Mouse (Mus musculus): ENCODE data around the gene Dnmbp.

Gene Dnmbp

DNA sequence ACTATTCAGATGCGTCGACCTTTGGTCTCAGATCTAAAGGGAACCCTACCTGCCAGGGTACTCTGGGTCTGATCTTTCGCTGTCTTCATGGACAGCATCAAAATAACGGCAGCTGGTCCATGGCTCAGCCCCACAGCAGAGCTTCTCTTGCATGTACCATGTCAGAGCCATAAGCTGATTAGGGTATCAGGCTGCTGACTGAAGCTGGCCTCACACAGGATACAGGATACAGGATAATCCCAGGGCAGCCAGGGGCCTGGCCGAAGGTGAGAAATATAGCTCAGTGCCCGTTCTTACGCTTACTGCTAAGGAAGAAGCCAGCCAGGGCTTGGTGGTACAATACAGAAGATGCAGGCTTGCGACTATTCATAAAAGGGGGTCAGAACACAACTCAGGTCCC, 4.6 kb upstream of the Dnmbp start:
- no peak for DNase-seq

DNA sequence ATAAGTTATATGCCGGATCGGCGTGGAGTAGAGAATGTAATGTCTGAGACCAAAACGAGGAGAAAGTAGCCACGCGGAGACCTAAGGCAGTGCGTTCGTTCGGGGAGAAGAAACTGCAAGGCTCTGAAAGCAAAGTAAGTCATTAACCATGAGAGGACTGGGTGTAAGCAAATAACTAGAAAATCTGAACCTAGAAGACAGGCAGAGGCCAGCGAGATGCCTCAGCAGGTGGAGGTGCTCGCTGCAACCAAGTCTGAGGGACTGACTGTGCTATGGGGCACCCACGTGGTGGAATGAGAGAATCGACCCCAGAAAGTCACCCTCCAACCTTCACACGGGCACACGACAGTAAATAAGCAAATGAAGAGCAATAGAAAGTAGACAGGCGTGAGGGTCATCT, 3.1 kb upstream of the Dnmbp start:
- no peak for DNase-seq

DNA sequence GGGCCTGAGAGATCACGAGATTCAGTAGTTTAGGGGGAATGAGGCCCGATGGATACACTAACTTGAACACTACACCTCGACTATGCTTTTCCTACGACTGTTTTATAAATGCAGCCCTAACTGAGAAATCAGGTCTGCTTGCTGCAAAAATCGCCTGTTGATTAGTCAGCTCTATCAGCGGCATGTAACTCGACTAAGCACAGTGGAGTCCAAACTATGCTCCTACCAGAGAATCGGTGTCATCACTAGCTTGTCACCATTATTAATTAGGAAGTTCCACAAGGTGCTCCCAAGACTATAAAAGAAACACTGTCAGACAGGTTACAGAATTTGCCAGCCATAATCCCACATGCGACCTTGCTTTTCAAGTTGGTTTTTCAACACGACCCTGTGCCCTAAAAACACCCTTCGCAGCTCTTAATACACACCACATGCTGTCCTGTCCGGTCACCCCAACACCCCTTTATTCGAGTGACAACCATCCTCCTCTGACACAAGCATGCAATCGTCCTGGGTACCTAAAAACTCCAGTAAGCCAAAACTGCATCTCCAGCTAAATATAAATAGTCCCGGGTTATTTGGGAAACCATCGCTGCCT, 721 bp downstream of the Dnmbp start:
- DNase-seq = no peak

DNA sequence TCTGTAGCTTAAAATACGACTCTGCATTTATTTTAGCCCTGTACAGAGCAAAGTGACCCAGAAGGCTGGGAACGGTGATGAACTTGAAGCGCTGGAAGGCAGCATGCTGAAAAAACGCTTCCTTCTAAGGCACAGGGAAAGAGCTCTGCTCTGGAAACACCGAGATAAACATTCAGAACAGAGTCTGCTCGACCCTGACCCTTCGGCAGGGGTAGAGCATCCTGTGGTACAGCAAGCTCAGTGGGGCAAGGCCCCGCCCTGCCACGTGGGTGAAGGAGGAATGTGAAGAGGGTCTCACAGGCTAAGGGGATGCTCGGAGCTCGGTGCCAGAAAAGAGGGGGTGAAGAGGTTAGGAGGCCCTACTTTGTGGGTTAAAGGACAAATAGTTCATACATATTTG, 1.6 kb downstream of the Dnmbp start:
- DNase-seq = no peak

DNA sequence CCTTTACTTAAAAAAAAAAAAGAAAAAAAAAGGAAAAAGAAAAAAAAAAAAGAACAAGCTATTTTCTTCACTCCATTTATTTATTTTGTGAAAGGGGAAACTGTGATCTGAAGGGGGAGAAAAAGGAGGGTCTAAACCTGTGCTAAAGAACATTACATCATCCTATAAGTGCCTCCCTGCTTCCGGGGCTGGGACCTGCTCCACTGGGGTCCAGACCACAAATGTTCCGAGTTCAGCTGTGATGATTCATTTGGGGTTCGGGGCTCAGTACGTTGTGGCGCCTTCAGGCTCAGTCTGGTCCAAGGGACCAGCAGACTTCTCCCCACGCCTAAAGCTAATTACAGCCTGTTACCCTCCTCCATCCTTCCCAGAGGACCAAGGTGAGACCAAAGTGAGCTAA, 9.1 kb downstream of the Dnmbp start:
- no peak for DNase-seq

DNA sequence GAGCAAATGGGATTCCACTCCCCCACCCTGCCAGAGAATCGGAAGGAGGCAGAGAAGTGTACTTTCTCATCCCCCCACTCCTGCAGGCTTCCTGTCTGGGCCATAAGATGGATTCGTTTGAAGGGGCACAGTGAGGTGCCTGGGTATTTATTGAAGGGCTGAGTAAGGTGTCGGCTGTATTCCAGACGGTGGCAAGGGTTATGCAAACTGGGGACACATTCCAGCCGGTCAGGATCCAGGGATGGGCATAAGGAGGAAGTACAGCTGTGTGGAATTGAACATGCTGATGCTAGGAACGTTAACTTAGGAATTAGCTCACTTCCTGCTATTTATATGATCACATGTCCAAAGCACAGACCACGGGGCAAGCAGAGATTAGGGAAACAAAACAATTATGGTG, 9.6 kb downstream of the Dnmbp start:
- DNase-seq = no peak

DNA sequence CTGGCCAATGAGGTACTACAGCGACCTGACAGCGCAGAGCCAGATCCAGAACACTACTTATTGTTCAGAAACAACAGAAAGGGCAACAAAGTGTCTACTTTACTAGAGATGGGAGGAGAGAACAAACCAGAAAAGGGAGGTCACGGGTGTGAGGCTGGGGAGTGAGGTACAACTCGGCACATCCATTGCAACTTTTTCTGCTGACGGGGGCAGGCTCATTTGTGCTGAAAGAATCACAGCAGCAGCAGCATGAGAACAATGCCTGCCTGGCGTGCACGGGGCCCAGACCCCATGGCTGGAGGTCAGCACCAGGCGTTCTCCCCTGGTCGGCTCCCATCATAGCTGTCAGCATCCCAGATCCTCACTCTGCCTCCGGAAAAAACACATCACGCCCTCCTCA, 10.1 kb downstream of the Dnmbp start:
- no peak for DNase-seq

DNA sequence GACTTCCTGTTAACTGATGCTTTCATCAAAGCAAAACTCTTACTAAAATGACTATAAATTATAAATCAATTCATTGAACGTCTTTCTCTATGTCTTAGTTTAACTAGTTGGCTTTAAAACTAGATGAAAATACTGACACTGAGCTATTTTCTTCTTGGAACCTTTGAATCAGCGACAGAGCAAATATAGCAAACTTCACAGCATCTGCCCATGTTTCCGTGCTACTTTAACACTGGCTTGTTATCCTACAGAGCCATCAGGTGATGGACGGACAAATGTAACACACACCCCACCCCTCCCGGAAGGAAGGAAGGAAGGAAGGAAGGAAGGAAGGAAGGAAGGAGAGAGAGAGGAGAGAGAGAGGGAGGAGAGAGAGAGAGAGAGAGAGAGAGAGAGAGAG, 12.0 kb downstream of the Dnmbp start:
- no peak for DNase-seq

DNA sequence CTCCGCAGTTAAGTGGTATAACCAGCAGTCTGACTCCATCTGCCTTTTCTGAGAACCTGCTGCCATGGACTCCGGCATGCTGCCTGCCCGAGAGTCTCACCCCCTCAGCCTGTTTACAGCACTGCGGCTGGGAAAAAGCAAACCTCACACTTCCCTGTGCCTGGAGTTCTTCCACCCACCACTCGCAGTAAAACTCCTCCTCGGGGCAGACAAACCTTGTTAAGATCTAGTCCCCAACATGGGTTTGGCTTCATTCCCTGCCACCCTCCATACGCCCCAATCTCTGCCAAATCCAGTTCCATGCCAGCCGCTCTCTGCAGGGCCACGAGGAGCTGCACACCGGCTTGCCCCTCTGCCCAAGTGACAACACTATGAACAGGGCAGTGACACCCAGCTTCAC, 12.9 kb downstream of the Dnmbp start:
- DNase-seq = no peak

DNA sequence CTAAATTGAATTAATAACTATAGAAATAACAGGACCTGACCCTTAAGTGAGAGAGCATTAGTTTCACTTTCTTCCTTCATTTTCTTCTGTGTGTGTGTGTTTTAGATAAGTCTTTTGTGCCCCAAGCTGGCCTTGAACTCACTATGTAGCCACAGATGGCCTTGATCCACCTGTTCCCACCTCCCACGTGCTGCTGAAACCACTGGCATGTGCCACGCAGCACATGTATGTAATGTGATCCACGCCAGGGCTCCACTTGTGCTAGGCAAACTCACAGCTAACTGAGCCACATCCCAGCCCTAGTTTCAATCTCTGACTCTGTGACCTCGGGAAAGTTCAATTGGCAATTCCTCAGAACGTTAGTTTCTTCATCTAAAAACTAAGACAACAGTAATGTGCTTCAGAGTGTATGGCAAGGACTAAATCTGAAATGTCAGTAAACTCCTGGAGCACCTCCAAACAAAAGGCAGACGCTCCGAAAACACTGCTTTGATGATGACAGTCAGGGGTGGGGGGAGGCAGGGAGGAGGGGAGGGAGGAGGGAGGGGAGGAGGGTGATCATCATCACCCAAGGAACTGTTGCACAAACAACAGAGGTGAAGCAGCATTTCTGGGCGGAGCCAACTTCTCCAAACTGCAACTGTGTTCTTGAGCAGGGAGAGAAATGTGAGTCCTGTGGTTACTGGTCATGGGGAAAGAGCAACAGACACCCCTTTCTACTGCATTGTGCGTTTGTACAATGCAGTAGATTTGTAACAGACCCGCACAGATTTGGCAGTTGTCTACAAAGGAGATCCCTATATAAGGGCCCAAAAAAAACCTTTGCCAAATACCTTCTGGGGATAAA, 13.6 kb downstream of the Dnmbp start:
- DNase-seq = no peak

DNA sequence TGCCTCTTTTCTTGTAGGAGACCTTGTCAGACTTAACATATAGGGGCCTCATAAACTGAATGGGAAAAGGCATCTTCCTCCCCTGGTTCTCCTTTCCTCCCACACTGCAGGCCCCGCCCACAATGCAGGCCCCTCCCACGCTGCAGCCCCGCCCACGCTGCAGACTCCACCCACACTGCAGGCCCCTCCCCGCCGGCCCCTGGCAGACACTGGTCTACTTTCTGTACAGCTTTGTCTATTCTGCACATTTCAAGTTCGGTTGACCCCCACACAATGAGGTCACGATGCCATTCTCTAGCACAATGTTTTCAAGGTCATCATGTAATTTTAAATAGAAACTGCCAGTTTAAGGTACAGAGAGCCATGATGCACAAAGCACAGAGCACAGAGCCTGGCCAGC, 15.6 kb downstream of the Dnmbp start:
- DNase-seq = no peak

DNA sequence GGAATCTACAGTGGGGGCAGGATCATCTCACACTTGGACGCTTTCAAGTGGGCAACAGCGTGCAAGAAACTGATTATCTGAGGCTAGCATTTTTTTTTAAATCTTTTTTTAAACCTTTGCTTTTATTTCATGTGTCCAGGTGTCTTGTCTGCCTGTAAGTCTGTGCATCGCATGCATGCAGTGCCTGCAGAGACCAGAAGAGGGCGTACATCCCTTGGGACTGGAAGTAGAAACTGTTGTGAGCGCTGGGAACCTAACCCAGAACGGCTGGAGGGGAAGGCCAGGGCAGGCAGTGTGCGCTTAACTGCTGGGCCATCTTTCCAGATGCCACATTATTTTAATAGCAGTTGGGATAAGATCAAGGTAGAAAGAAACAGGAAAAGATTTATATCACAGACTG, 17.0 kb downstream of the Dnmbp start:
- DNase-seq = no peak

DNA sequence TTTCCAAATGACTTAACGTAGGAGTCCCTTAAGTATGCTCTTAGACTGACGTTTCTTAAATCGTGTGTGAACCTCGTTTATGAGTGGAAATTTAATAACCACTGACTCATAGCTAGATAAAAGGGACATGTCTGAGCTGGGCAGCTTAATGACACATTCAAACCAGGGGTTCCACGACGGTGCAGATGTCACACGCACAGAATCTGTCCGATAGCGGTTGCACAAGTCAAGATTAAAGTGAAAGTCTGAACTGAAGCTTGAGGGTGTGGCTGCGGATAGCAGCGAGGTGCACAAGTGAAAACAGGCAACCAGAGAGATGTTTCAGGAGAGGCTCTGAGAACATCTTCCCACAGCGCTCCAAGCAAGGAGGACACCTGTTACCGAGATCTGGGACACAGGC, 18.6 kb downstream of the Dnmbp start:
- DNase-seq = no peak

DNA sequence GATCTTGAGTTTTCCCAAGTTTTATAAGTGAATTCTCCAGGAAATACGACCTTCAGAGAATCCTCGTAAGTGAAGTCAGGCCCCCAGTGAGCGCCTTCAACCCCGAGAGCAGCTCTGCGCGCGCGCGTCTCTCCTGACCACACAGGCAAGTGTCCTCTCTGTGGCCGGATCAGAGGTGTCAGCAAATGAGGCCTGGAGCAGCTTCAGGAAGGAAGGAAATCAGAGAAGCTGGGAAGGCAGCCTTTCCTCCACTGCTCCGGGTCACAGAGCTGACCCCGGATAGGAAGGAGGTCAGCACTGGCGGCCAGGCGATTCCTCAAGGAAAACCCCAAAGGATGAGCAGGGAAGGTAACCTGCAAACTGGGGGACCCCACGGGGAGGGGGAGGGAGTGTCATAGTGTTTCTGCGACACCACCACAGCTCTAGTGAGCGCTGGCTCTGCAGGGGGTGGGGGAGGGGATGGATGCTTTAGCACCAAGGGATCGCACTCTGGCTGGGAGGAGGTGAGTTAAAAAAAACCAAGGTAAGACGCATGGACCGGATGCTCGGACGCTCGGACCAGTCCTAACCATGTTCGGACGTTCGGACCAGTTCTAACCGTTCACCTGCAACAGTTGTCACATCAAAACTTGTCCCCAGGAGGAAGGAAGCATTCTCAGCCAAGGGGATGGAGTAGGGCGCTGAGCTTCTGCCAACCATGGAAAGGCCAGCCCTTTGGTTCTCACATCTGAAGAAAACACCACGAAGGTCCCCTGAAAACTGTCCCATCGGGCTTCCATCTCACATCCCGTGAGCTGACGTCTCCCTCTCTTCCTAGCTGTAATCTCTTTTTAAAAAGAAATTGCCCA, 19.3 kb downstream of the Dnmbp start:
- DNase-seq = no peak

DNA sequence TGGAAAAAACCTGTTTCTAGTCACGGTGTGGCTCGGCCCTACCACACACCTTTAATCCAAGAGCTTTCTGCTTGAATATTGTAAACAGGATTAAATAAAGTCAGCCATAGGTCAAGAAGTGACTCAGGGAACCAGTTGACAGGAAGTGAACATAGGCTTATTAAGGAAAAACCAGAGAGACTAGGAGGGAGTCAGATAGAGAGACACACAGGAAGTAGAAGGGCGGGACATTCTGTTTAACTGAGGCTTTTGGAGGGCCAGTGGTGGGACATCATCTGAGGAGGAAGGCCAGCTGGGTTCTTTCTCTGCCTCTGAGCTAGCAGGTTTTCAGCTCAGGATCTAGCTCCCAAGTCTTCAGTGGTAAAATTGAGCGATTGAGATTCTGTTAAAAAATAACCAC, 20.1 kb downstream of the Dnmbp start:
- no peak for DNase-seq

DNA sequence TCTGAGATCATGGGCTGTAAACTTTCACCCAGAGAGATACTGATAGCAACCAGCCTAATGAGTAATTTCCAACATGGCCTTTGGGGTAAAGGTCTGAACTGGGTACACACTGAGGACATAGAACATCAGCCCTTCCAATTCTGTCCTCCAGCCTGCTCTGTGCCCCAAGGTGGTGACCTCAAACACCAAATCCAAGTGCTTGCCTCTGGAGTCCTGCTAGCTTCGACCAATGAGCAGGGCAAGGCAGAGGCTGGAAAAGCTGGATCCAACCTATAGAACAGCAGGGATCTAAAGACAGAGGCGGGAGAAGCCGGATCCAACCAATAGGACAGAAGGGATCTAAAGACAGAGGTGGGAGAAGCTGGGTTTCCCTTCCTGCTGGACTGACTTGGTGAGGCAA, 21.2 kb downstream of the Dnmbp start:
- DNase-seq = no peak

DNA sequence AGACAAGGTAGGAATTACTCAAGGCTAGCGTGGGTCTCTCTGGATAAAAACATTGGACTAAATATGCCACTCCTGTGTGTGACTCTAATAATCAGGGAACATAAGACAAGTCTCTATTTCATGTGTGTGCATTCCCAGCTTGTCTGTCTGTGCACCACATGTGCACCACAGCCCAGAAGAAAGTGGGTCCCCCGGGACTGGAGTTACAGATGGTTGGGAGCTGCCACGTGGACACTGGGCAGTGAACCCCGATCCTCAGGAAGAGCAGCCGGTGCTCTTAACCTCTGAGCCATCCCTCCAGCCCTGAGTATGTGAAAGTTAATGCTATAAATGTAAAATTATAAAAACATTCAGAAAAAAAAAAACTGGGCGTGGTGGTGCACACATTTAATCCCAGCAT, 22.2 kb downstream of the Dnmbp start:
- no peak for DNase-seq

DNA sequence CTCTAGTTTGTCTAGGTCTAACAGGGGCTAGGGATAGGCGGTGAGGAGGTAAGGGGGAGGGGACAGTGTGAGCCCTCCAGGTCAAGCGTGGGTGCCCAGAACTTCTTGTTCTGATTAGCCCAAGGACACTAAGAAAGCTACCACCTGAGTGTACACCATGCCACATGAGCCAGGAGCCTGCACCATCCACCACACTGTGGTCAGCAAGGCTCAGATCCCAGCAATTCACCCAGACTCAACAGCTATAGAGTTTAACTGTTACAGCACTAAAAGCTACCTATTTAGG, 22.6 kb downstream of the Dnmbp start:
- no peak for DNase-seq

DNA sequence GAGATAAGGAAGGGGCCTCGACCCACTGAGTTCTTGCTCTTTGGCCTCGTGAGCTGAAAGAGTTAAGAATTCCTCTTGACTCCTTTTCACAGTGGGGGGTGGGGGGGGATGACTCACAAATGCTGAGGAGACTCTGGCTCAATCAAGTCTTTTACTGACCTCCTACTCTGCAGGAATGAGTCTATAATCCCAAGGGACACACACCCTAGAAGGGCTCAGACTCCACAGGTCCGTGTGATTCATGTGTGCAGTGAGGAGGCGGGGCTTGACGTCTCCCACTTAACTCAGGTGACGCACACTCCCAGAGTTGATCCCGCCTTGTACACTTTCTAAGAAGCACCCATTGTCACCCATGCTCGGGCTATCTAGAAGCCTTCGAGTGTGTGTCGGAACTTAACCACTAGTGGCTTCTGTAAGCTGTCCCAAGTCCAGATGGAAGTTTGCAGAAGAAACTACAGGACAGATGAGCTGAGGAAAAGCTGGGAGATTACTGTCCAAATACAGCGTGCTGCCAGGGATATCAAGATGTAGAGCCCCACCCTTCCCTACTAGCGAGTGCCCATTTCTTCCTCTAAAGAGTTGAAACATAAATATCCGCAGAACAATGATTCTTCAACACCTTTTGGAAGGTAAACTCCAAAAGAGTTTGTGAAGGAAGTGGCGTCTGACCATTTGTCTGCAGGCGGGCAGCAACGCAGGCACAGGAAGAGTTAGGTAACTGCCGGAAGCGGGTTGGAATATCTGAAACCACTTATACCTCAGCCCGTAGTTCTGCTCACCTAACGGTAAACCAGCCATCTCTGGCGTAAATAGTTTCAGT, 23.2 kb downstream of the Dnmbp start:
- DNase-seq = peak; percentile 49

DNA sequence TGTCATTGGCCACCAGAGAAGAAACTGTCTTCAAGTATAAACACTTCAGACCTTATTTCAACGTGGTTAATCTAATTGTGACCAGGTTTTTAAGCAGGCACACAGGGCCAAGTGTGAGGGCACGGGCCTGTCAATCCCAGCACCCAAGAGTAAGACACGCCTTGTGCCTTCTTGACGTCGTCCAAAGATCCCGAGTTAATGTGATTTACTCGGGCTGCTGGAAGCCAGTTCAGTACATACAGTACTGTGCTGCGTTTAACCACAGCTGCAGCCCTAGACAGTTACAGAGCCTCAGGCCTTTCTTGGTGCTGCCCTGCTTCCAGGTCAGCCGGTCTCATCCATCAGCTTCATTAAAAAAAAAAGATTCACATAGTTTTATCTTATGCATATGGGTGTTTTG, 24.6 kb downstream of the Dnmbp start:
- no peak for DNase-seq

DNA sequence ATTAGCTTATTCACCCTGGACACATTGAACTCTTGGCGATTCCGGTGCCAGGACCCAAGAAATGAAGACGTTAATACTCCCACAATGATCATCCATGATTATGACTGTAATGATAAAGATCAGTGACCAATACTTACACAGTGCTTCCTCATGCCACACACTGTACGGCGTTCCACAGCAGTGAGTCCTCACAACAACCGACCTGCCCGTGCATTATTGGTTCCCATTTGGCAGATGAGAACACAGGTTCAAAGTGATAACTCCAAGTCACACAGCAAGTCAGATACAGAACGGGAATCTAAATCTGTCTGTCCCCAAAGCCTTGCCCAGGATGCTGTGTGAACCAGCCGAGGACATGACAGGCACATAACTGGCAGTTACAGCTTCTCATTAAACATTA, 25.0 kb downstream of the Dnmbp start:
- no peak for DNase-seq

DNA sequence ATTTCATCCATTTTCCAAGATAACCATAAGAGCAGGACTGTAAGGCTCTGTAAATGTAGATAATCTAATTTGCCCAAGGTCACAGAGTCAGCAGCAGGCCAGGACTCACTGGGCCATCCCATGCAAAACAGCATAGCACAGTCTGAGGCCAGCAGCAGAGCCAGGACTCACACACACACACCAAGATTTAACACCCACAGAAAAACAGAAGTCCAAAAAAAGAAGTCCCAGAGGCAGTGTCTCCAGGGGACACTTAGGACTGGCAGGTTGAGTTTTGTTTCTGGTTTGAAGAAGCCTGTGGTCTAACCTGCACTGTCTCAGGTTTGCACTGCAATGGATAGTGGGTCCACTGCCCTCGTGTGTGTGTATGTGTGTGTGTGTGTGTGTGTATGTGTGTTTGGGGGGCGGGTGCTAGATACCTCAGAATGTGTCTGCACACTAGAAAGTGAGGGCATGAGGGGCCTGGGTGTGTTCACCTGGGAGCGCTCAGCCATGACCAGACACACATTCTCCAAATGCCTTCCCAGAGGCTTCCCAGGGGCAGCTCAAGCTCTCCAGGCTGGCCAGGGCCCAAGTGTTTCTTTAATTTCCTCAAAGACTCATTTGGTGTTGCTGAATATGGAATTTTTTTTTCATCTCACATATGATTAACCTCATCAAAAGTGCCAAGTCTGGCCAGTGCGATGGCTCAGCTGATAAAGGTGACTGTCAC, 27.1 kb downstream of the Dnmbp start:
- DNase-seq = no peak

DNA sequence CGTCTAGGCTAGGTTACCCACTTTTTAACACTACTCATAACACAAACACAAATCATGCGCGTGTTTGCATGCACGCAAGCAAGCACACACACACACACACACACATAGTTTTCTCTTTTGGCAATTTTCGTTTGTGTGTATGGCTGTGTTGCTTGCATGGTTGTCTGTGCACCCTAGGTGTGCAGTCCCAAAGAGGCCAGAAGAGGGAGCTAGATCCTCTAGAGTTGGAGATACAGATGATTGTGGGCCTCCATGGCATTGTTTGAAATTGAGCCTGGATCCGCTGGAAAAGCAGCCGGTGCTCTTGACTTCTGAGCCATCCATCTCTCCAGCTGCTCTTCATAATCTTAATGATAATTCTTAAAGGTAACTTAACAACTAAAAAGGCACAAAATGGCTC, 33.5 kb downstream of the Dnmbp start:
- no peak for DNase-seq

Measured in lung, postnatal 14 days (tissue).